Mouse (Mus musculus) liver, embryonic 11.5 days (tissue): ENCODE results near the gene Nfe2. TPM values are rescaled to one million over a fixed set of nuclear protein-coding genes. Genes with fewer than 3 reads are reported as not detected.

ENCODE experiments used
- ATAC-seq: fragments of 200-750 bp; cut with Nextera tagmentation; replicated peaks from 2 replicates; pipeline ENCODE4 v1.8.0; 2017; ENCODE audit warnings: moderate number of reproducible peaks, mild to moderate bottlenecking, moderate TSS enrichment, moderate library complexity; ENCODE audit not compliant: low FRiP score
- DNase-seq: peaks from one replicate; pipeline ENCODE4 v3.0.0-alpha.2; 2017; ENCODE audit warnings: low spot score
- H3K27ac ChIP-seq: fragments of 300-500 bp; sonication (generic); 2 replicates; pipeline ENCODE4 v1.5.1; 2014; ENCODE audit warnings: mild to moderate bottlenecking, low read depth, low read length, control low read depth
- H3K27me3 ChIP-seq: fragments of 300-500 bp; sonication (generic); replicated peaks from 2 replicates; pipeline ENCODE4 v1.6.1; 2014; ENCODE audit warnings: low read length, mixed read lengths; ENCODE audit not compliant: control insufficient read depth, insufficient read depth
- H3K36me3 ChIP-seq: fragments of 300-500 bp; sonication (generic); 2 replicates; pipeline ENCODE4 v1.6.1; 2014; ENCODE audit warnings: mild to moderate bottlenecking, low read length, moderate library complexity, mixed read lengths; ENCODE audit not compliant: control insufficient read depth, insufficient read depth
- H3K4me1 ChIP-seq: fragments of 300-500 bp; sonication (generic); replicated peaks from 2 replicates; pipeline ENCODE4 v1.6.1; 2014; ENCODE audit warnings: low read length, mixed read lengths; ENCODE audit not compliant: control insufficient read depth, insufficient read depth
- H3K4me2 ChIP-seq: fragments of 300-500 bp; sonication (generic); 2 replicates; pipeline ENCODE4 v1.6.1; 2014; ENCODE audit warnings: mild to moderate bottlenecking, control low read depth, moderate library complexity
- H3K4me3 ChIP-seq: fragments of 300-500 bp; sonication (generic); 2 replicates; pipeline ENCODE4 v1.5.1; 2014; ENCODE audit warnings: low read depth, low read length, control low read depth
- H3K9ac ChIP-seq: fragments of 300-500 bp; sonication (generic); 2 replicates; pipeline ENCODE4 v1.6.1; 2014; ENCODE audit warnings: low read depth, low read length, control low read depth
- H3K9me3 ChIP-seq: fragments of 300-500 bp; sonication (generic); 2 replicates; pipeline ENCODE4 v1.6.1; 2016; ENCODE audit warnings: low read length, inconsistent platforms, mixed read lengths; ENCODE audit not compliant: control insufficient read depth
- WGBS: fragments of 180-500 bp; shearing (Covaris S2); extraction: QIAGEN DNeasy Blood & Tissue Kit; methylation state at CpG from one replicate; pipeline ENCODE4 v1.1.7; 2014; 5-methylcytosine and 5-hydroxymethylcytosine counted together
- polyA plus RNA-seq: library from polyadenylated mRNA; unstranded; fragments of >200 nt; fragmentation: Nextera tagmentation; extraction: Ambion mirVana; gene quantifications from 2 replicates; pipeline ENCODE4 v1.2.1, GENCODE M21; 2014

The Nfe2 gene
- 94.1 and 108 TPM in 2 replicates for polyA plus RNA-seq

- H3K27ac ChIP-seq: peak within 1 kb of the TSS; percentile 97
- peak within 1 kb of the TSS; percentile 76 for H3K4me2 ChIP-seq
- 2% methylated on average over 15 of the region's 15 CpGs for WGBS
- H3K9ac ChIP-seq: peak within 1 kb of the TSS; percentile 71
- H3K9me3 ChIP-seq: no peaks in the 10 kb centered on the region
- ATAC-seq (peak; percentile 97), DNase-seq (peak; percentile 95)
- H3K4me1 ChIP-seq: peaks cover 33% of the 10 kb centered on the region
- H3K27me3 ChIP-seq: no peaks in the 10 kb centered on the region
- H3K4me3 ChIP-seq: peak within 1 kb of the TSS; percentile 45
- H3K36me3 ChIP-seq: no peaks in the 10 kb centered on the region
Observed at GRCm38 (mm10) chr15:103257790-103258728, at the start of gene Nfe2. TSS of gene Nfe2 (minus strand) at chr15:103258403.

DNA sequence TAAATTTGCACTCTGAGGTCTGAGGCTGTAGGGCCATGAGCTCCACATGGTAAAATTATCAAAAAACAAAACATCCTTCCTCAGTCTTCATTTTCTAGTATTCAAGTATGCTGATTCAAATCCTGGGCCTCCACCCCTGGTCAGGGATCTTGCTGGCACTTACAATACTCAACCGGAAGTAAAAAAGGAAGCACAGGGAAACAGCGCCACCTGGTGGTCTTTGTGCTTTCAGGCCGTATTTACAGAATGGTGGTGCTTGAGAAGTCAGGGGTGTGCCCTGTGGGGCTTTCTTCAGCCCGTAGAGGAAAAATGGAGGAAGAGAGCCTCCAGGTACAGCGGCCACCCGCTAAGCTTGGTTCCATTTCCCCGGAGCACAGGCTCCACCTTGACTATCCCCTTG lies 48.9 kb upstream of the Nfe2 start:
- ATAC-seq (peak; percentile 29; the same call in 1 of the 2 replicates), DNase-seq (peak; percentile 85)
- H3K4me2 ChIP-seq: 0 out of 2 replicates have a peak overlapping the region, but pooled peaks have one; percentile 1
- H3K9ac ChIP-seq: no peak overlapping the region
- no peak overlapping the region for H3K4me3 ChIP-seq
- peaks cover 42% of the 10 kb centered on the region for H3K4me1 ChIP-seq
- H3K36me3 ChIP-seq: no peaks in the 10 kb centered on the region
- no peaks in the 10 kb centered on the region for H3K9me3 ChIP-seq
- H3K27ac ChIP-seq: no peak overlapping the region
- 4% methylated on average over 7 of the region's 7 CpGs for WGBS
- peaks cover 3% of the 10 kb centered on the region for H3K27me3 ChIP-seq

DNA sequence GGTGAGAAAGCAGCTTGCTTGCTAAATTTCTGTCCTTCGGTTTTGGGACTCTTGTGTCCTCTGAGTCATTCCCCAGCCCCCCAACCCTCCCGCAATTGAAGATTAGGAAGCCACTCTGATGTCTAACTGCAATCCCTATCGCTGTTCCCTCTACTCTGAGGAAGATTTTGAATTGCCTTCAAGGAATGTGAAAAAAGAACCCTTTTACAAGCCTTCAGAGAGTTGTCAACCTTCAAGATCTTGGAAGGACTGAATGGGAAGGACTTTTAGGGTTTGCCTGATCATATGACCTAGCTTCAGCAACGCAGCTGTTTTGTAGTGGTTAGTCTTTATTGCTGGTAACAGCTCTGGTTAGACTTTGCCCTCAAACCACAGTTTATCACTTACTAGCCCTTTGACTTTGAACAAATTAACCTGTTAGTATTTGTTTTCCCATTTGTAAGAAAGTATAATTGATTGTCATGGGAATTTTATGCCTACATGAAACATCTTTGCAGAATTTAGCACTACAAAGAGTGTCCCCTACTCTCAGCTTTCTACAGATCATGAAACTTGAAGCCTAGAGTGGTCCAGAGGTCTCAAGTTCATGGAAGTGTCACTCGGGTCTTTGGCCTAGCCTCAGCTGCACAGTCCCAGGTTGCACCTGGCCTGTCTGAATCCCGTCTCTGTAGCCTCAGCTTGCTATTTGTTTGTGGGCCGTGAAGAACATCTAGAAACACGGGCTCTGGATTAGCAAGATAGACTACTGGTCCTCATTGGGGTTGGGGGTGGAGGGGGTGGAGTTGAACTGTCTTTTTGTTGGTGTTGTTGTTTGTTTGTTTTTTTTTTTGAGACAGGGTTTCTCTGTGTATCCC lies 47.8 kb upstream of the Nfe2 start:
- Histone ChIP-seq H3K9me3 (no peaks in the 10 kb centered on the region), H3K27ac (peak overlapping the region; percentile 85), H3K4me1 (peaks cover 49% of the 10 kb centered on the region), H3K4me3 (peak overlapping the region; percentile 58), H3K36me3 (no peaks in the 10 kb centered on the region), H3K27me3 (peaks cover 3% of the 10 kb centered on the region), H3K4me2 (peak overlapping the region; percentile 88), H3K9ac (peak overlapping the region; percentile 61)
- no peak for ATAC-seq
- no peak for DNase-seq
- 34% methylated on average over 8 of the region's 8 CpGs for WGBS

DNA sequence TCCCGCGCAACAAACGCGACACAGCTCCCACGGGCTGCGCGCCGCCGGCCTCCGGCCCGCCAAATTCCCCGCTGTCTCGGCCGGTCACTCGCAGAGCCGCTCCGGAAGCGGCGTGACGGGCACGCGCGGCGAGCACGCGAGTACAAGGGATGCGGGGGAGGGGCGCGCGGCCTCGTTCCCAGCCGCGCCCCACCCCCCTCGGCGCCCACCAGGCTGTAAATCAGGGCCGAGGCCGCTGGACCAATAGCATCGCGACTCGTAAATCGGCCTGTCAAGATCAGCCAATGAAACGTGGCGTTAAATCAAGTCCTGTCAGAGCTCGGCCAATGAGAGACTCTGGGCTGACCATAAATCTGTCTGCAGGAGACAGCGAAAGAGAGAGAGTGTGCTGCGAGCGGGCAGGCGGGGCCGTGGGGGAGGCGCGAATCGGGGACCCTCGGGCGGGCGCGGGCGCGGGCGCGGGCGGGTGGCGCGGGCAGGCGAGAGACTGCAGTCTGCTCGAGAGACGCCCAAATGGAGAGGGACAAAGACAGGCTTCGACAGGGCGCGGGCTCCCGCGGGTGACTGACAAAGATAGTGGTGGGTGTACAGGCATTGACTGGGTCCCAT lies 47.0 kb upstream of the Nfe2 start:
- H3K4me3 ChIP-seq: peak overlapping the region; percentile 58
- H3K4me1 ChIP-seq: peaks cover 53% of the 10 kb centered on the region
- no peaks in the 10 kb centered on the region for H3K36me3 ChIP-seq
- peak overlapping the region; percentile 85 for H3K27ac ChIP-seq
- peak overlapping the region; percentile 88 for H3K4me2 ChIP-seq
- ATAC-seq (peak; percentile 88), DNase-seq (peak; percentile 94)
- peak overlapping the region; percentile 61 for H3K9ac ChIP-seq
- under 1% methylated on average over 71 of the region's 71 CpGs for WGBS
- peaks cover 3% of the 10 kb centered on the region for H3K27me3 ChIP-seq
- no peaks in the 10 kb centered on the region for H3K9me3 ChIP-seq

DNA sequence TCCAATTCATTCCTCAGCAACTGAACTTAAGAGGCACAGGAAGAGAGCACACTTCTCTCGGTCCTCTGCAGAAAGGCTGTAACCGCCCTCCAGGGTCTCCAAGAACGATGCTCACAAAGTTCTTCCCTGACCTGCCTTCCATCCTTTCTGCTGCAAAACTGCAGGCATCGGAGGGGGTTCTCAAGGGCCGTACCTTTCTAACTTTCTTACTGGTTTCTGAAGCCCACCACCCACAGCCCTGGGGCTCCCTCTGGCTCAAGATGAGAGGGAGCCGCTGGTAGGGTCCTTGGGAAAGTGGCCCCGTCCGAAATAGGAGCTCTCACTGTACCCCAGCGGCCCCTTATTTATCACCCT lies 46.4 kb upstream of the Nfe2 start:
- H3K27me3 ChIP-seq: peaks cover 3% of the 10 kb centered on the region
- peaks cover 56% of the 10 kb centered on the region for H3K4me1 ChIP-seq

DNA sequence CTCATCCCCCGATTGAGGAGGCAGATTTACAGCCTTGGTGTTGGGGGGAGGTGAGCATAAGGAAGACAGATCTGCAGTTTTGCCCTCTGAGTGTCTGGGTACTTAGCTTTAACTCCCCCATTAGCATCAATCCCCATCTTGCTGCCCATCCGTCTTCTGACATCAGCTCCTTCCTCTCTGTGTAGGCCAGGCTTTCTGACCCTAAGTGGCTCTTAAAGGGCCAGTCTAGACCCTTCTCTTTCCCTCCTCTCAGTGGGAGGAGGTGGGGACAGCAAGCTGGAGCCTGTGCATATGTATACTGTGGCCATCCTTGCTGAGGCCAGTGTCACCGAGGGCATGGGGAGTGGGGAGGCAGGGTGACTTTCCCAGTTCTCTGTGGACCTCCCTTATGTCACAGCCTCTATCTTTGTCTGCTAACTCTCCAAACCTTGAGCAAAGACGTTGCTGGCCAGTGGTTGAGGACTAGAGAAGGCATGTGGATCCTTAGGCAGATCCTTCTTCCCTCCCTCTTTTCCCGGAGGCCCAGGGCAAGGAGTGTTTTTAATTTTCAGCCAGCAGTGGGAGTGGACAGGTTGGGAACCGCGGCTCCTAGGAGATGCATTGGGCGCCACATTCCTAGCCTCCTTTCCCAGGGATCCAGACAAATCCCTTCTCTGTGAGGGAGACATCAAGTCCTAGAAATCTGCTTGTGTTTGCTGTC lies 45.9 kb upstream of the Nfe2 start:
- H3K4me2 ChIP-seq: peak overlapping the region; percentile 88
- peaks cover 3% of the 10 kb centered on the region for H3K27me3 ChIP-seq
- H3K36me3 ChIP-seq: peaks cover 4% of the 10 kb centered on the region; the same call in 1 of the 2 replicates
- H3K27ac ChIP-seq: peak overlapping the region; percentile 83
- peak overlapping the region; percentile 57 for H3K9ac ChIP-seq
- ATAC-seq: no peak
- 11% methylated on average over 8 of the region's 8 CpGs for WGBS
- peak overlapping the region; percentile 58; the same call in 1 of the 2 replicates for H3K4me3 ChIP-seq
- peak; percentile 44 for DNase-seq
- no peaks in the 10 kb centered on the region for H3K9me3 ChIP-seq
- H3K4me1 ChIP-seq: peaks cover 59% of the 10 kb centered on the region

More for the DNA sequence above, 46.4 kb upstream of the Nfe2 start:
- peak overlapping the region; percentile 57 for H3K9ac ChIP-seq
- no peak for ATAC-seq
- WGBS: 3% methylated on average over 9 of the region's 9 CpGs
- peak overlapping the region; percentile 58 for H3K4me3 ChIP-seq
- peak overlapping the region; percentile 88 for H3K4me2 ChIP-seq
- DNase-seq: no peak
- no peaks in the 10 kb centered on the region for H3K9me3 ChIP-seq
- H3K36me3 ChIP-seq: no peaks in the 10 kb centered on the region; the same call in 1 of the 2 replicates
- peak overlapping the region; percentile 83 for H3K27ac ChIP-seq

DNA sequence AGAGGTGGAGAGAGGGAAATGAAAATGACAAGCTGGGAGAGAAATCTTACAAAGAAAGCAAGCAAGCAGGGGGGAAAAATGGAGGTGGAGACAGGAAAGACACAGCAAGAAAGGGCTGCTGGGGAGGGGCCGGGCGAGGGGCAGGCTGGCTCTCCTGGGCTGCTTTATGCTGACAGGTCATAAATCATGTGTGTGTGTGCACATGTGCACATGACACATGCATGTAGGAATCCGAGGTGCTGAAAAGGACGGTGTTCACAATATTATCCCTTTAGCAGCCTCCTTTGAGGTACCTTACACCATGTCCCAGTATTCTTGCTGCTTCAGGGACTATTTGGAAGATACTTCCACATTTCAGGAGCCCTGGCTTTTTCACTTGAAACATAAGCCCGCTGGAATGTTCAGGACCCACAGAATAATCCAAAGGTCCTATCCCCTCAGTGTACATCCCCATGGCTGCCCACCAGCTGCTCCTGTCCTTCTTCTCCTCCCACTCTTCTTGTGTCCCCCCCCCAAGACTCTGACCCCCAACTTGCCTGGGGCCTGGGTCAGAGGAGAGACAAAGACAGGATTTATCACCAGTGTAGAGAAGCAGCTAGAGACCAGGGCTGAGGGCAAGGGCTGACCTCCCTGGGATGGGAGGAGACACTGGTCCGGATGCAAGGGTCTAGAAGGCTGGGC lies 44.3 kb upstream of the Nfe2 start:
- no peaks in the 10 kb centered on the region for H3K9me3 ChIP-seq
- peaks cover 3% of the 10 kb centered on the region for H3K27me3 ChIP-seq
- 37% methylated on average over 6 of the region's 6 CpGs for WGBS
- H3K4me3 ChIP-seq: no peak overlapping the region
- no peak overlapping the region for H3K9ac ChIP-seq
- peaks cover 12% of the 10 kb centered on the region for H3K36me3 ChIP-seq
- H3K27ac ChIP-seq: peak overlapping the region; percentile 81
- no peak for DNase-seq
- no peak overlapping the region; the same call in 1 of the 2 replicates for H3K4me2 ChIP-seq
- peaks cover 54% of the 10 kb centered on the region for H3K4me1 ChIP-seq
- no peak for ATAC-seq
